In the genomic region with DNA sequence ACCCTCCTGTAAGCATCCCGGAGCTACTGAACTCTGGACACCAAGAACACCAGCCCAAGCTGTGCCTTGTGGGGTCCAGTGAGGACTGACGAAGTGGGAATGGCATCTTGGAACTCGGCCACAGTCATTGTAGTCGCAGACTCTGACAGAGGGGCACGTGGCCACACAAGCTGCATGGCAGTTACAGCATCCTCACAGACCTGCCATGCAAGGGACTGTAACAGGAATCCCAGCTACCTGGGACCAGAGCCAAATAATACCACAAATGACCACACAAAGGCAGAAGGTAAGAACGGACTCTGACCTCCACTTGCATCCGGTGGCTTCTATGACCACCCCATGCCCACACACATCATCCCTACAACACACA, we compare ENCODE assay signal across 10 mouse cellular contexts. TPM values are rescaled to one million over a fixed set of nuclear protein-coding genes. Genes with fewer than 3 reads are reported as not detected.
A peak's percentile ranks its signal among the peaks of the same experiment; 100 is the strongest.
DNase-seq lines count a peak whose midpoint lies in the region; ATAC-seq lines count a peak whose summit lies in the region.
"Had no signal": no experiment of that assay in that cellular context is flagged by ENCODE, and none has a peak within 500 bp of the region (broad histone marks: within the 10 kb centered on the region; RNA-seq: fewer than 3 reads in every experiment).

No protein-coding gene starts in this region.

- peak; percentile 64; the same call in 1 of the 2 replicates for ATAC-seq in hindbrain, embryonic 14.5 days (ENCODE audit: low FRiP score)
- no peak for ATAC-seq in hindbrain, embryonic 16.5 days

- DNase-seq in hindbrain, embryonic 14.5 days (ENCODE audit: low spot score) = peak; percentile 33
- DNase-seq in urinary bladder, postnatal 25 days (ENCODE audit: low spot score) = peak; percentile 21
- no peak for DNase-seq in urinary bladder, adult 2 months (ENCODE audit: low spot score)
- DNase-seq in lung, adult 18-20 months = peak; percentile 56 to 81
- DNase-seq in thymus, postnatal 36 days = no peak
- DNase-seq in spleen, postnatal 10 days (ENCODE audit: low spot score in 2 of 2) = no peak
- DNase-seq in cerebellum, adult 9-11 months = no peak
- DNase-seq: cerebellum, adult 11-12 months; thymus, adult 2 months had no signal

- H3K4me3 ChIP-seq in hindbrain, embryonic 14.5 days (replicated peaks; ENCODE audit: low read length) = no peak overlapping the region
- H3K4me3 ChIP-seq in hindbrain, embryonic 16.5 days (ENCODE audit: low read length) = no peak overlapping the region

- no peaks in the 10 kb centered on the region for H3K27me3 ChIP-seq in hindbrain, embryonic 14.5 days (ENCODE audit: control insufficient read depth, insufficient read depth, low read length)
- H3K27me3 ChIP-seq in hindbrain, embryonic 16.5 days (replicated peaks; ENCODE audit: control insufficient read depth, insufficient read depth, low read length) = no peaks in the 10 kb centered on the region

- no peaks in the 10 kb centered on the region for H3K36me3 ChIP-seq in hindbrain, embryonic 14.5 days (replicated peaks; ENCODE audit: control insufficient read depth, insufficient read depth)
- H3K36me3 ChIP-seq in hindbrain, embryonic 16.5 days (ENCODE audit: control insufficient read depth, insufficient read depth, low read length) = no peaks in the 10 kb centered on the region

- H3K4me1 ChIP-seq in hindbrain, embryonic 14.5 days (replicated peaks; ENCODE audit: control insufficient read depth, insufficient read depth, low read length) = no peaks in the 10 kb centered on the region
- no peaks in the 10 kb centered on the region for H3K4me1 ChIP-seq in hindbrain, embryonic 16.5 days (ENCODE audit: control insufficient read depth, insufficient read depth, low read depth, low read length)

- H3K27ac ChIP-seq in hindbrain, embryonic 14.5 days = no peak overlapping the region
- no peak overlapping the region for H3K27ac ChIP-seq in hindbrain, embryonic 16.5 days (ENCODE audit: low read depth, low read length)

- no peaks in the 10 kb centered on the region for H3K9me3 ChIP-seq in hindbrain, embryonic 14.5 days (ENCODE audit: control insufficient read depth, low read length)
- H3K9me3 ChIP-seq in hindbrain, embryonic 16.5 days (ENCODE audit: control insufficient read depth, low read length) = no peaks in the 10 kb centered on the region

- H3K4me2 ChIP-seq in hindbrain, embryonic 14.5 days (replicated peaks) = no peak overlapping the region
- no peak overlapping the region for H3K4me2 ChIP-seq in hindbrain, embryonic 16.5 days (ENCODE audit: low read length)

- WGBS in hindbrain, embryonic 14.5 days = 71% methylated on average over 7 of the region's 7 CpGs
- 50% methylated on average over 7 of the region's 7 CpGs for WGBS in hindbrain, embryonic 16.5 days

- no peak overlapping the region; the same call in 1 of the 2 replicates for H3K9ac ChIP-seq in hindbrain, embryonic 14.5 days
- H3K9ac ChIP-seq in hindbrain, embryonic 16.5 days (ENCODE audit: low read depth, low read length) = no peak overlapping the region

RNA-seq across cellular contexts. Expression of gene Adgrg1, which starts 20.2 kb away (rescaled TPM):
- polyA plus RNA-seq in hindbrain, embryonic 14.5 days (2014; fragmentation: Nextera tagmentation; extraction: Ambion mirVana) = 115 and 123 TPM in 2 replicates
- polyA plus RNA-seq in hindbrain, embryonic 16.5 days (2015; fragmentation: Nextera tagmentation; extraction: Ambion mirVana) = 112 and 135 TPM in 2 replicates
- 47.4 and 52.8 TPM in 2 replicates for polyA plus RNA-seq in urinary bladder, adult 2 months (2012; rRNA removed)

RNA-seq across cellular contexts. Expression of gene Adgrg5, which starts 30.9 kb away (rescaled TPM):
- polyA plus RNA-seq in hindbrain, embryonic 14.5 days (2014; fragmentation: Nextera tagmentation; extraction: Ambion mirVana) = 0.23 and 0.27 TPM in 2 replicates
- polyA plus RNA-seq in hindbrain, embryonic 16.5 days (2015; fragmentation: Nextera tagmentation; extraction: Ambion mirVana) = 0.05 and 0.09 TPM in 2 replicates
- 1.4 TPM in 2 replicates for polyA plus RNA-seq in urinary bladder, adult 2 months (2012; rRNA removed)

RNA-seq across cellular contexts. Expression of gene Ccdc102a, which starts 36.5 kb away (rescaled TPM):
- polyA plus RNA-seq in hindbrain, embryonic 14.5 days (2014; fragmentation: Nextera tagmentation; extraction: Ambion mirVana) = 7.1 and 9.0 TPM in 2 replicates
- polyA plus RNA-seq in hindbrain, embryonic 16.5 days (2015; fragmentation: Nextera tagmentation; extraction: Ambion mirVana) = 5.7 and 6.9 TPM in 2 replicates
- polyA plus RNA-seq in urinary bladder, adult 2 months (2012; rRNA removed) = 36.5 and 36.8 TPM in 2 replicates

Comparison
In these comparisons a context has a peak if more than half of its experiments do, and no peak if none do; other contexts are left out.
1. DNase-seq: peak in hindbrain, embryonic 14.5 days (single experiment), urinary bladder, postnatal 25 days (single experiment) and lung, adult 18-20 months (2 of 2); none in urinary bladder, adult 2 months (single experiment), thymus, postnatal 36 days (0 of 2), spleen, postnatal 10 days (0 of 2) and cerebellum, adult 9-11 months (single experiment).